Mouse (Mus musculus) heart, adult 9 months (tissue): ENCODE measurements around the gene Tesk1.
"Not testable (repeated sequence)": the region's sequence is repeated elsewhere in the genome, so short reads cannot be mapped to it uniquely, and the experiment has no call there.

Experiments used
- DNase-seq, 2 experiments: peaks; one replicate each; pipeline ENCODE4 v3.0.0; 2022; ENCODE audit warnings: low spot score in 2 of 2

The Tesk1 gene

GRCm38 (mm10) chr4:43453413-43453812 lies 11.7 kb downstream of the Tesk1 start:
- DNase-seq = no peak

- peak in 1 of 2 experiments; percentile 35 for DNase-seq
Measured at GRCm38 (mm10) chr4:43454041-43454836, 12.5 kb downstream of the Tesk1 start, which contains the start of gene Cd72. TSS of gene Cd72 (minus strand) at chr4:43454628.

GRCm38 (mm10) chr4:43456470-43456869 lies 14.7 kb downstream of the Tesk1 start:
- DNase-seq = no peak

GRCm38 (mm10) chr4:43457124-43457523 lies 15.4 kb downstream of the Tesk1 start:
- DNase-seq = no peak

- no peak for DNase-seq
Measured at GRCm38 (mm10) chr4:43463102-43463501, 21.4 kb downstream of the Tesk1 start.

- no peak for DNase-seq
Measured at GRCm38 (mm10) chr4:43465935-43466334, 24.2 kb downstream of the Tesk1 start.

GRCm38 (mm10) chr4:43466872-43467271 lies 25.1 kb downstream of the Tesk1 start:
- DNase-seq = no peak

- no peak for DNase-seq
Measured at GRCm38 (mm10) chr4:43470301-43470700, 28.6 kb downstream of the Tesk1 start.

GRCm38 (mm10) chr4:43473636-43474035 lies 31.9 kb downstream of the Tesk1 start:
- DNase-seq = no peak

- DNase-seq = no peak
Measured at GRCm38 (mm10) chr4:43476604-43477003, 34.9 kb downstream of the Tesk1 start.

- peak; percentile 85 to 90 for DNase-seq
Measured at GRCm38 (mm10) chr4:43477857-43478533, 36.3 kb downstream of the Tesk1 start.

GRCm38 (mm10) chr4:43478534-43478858 lies 36.8 kb downstream of the Tesk1 start:
- no peak for DNase-seq

GRCm38 (mm10) chr4:43478906-43479832 lies 37.4 kb downstream of the Tesk1 start:
- DNase-seq = peak in 1 of 2 experiments; percentile 51

GRCm38 (mm10) chr4:43480985-43481384 lies 39.2 kb downstream of the Tesk1 start:
- DNase-seq = no peak

GRCm38 (mm10) chr4:43481894-43482456 lies 40.2 kb downstream of the Tesk1 start:
- DNase-seq = no peak

- no peak for DNase-seq
Measured at GRCm38 (mm10) chr4:43482591-43482990, 40.9 kb downstream of the Tesk1 start.

- DNase-seq = no peak
Measured at GRCm38 (mm10) chr4:43483535-43484091, 41.9 kb downstream of the Tesk1 start, which contains the start of gene Sit1. TSS of gene Sit1 (minus strand) at chr4:43483734.

- not testable (repeated sequence) for DNase-seq
Measured at GRCm38 (mm10) chr4:43485666-43486065, 43.9 kb downstream of the Tesk1 start.

GRCm38 (mm10) chr4:43489611-43490010 lies 47.9 kb downstream of the Tesk1 start:
- no peak for DNase-seq

GRCm38 (mm10) chr4:43490801-43491200 lies 49.1 kb downstream of the Tesk1 start:
- DNase-seq = no peak

GRCm38 (mm10) chr4:43492101-43492820 lies 50.5 kb downstream of the Tesk1 start:
- DNase-seq = no peak
